Mouse (Mus musculus): ENCODE measurements around the gene Crabp2. TPM values are rescaled to one million over a fixed set of nuclear protein-coding genes. Genes with fewer than 3 reads are reported as not detected.

The Crabp2 gene
- polyA plus RNA-seq, 1 experiment = not detected

GRCm38 (mm10) chr3:87945781-87946540 lies 2.5 kb upstream of the Crabp2 start:
- no peak for TF ChIP-seq GATA1 (IDR thresholded peaks at IDR 0.05; ENCODE audit: low read length)

DNA sequence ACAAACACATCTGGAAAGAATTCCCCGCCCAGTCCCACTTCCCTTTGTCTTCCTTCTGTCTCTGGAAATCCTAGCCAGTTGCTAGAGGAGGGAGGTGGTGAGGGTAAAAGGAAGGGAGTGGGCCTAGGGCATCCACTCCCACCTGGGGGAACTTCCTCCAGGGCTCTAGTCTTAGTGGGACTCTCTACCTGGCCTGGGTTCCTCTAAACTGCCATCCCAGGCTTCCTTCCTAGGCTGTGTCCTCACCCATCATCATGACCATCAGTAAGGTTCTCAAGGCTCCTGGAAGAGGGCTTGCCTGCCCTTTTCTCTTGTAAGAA lies 2.0 kb upstream of the Crabp2 start:
- TF ChIP-seq GATA1 (IDR thresholded peaks at IDR 0.05; ENCODE audit: low read length) = no peak

DNA sequence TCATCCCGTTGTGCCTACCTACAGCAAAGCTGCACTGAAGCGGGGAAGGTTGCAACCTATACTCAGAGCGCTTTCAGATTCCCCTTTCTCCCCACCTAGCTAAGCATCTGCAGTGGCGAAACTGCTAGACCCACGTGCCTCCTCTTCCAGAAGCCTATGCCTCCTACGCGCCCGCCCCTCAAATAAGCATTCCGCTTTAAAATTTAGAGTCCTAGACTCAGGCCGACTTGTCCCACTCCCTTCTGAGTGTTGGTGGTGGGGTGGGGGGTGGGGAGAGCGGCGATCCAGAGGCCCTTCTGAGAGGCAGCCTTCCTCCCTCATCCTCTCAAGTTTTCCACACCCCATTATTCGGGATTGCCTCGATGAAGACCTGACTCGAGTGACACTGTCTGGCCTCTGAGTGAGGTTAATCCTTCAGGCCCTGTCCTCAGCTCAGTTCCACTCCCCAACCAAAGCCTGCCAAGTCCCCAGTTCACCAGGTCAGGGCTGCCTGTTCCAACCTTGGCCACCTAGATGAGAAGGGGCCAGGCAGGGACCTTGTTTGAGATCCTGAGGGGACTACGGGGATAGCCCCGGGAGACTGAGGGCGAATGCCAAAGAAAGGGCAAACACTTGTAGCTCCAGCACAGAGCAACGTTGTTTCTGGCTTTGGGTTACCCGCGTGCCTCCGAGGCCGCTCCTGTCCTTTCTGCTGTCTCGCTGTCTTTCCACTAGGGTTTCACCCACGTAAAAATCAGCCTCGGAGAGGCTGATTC lies 1.2 kb upstream of the Crabp2 start:
- no peak for TF ChIP-seq GATA1 (IDR thresholded peaks at IDR 0.05; ENCODE audit: low read length)

GRCm38 (mm10) chr3:87947811-87948199 lies 661 bp upstream of the Crabp2 start:
- no peak for TF ChIP-seq GATA1 (IDR thresholded peaks at IDR 0.05; ENCODE audit: low read length)

DNA sequence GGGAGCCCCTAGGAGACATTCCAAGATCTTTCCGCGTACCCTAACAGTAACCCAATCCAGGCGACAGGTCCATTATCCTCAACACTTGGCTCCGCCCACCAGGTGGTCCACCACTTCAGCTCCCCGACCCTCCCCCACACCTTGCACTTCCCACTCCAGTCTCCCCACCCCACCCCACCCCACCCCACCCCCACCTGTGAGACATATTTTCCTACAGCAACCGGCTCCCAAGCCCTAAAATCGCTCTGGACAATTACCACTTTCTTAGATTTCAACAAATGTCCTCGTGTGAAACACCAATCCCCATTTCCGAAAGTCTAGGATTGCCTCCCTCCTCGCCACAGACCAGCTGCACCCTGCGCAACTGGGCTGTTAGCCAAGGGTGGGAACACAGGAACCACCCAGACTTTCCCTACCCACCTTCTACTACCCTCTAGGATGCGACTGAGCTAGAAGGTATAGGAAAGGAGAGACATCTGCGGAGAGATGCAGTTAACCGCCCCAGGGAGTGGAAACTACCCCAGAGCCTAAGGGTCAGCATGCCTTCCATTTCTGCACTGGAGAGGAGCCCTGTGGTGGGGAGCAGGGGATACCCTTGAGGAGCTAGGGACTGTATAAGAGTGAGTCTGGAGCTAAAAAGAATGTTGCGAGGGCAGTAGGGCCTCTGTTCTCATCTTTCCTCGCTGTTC lies 944 bp downstream of the Crabp2 start:
- TF ChIP-seq GATA1 (IDR thresholded peaks at IDR 0.05; ENCODE audit: low read length) = no peak

GRCm38 (mm10) chr3:87949955-87950515 lies 1.6 kb downstream of the Crabp2 start:
- no peak for TF ChIP-seq GATA1 (IDR thresholded peaks at IDR 0.05; ENCODE audit: low read length)

GRCm38 (mm10) chr3:87951946-87952345 lies 3.5 kb downstream of the Crabp2 start:
- TF ChIP-seq GATA1 (IDR thresholded peaks at IDR 0.05; ENCODE audit: low read length) = no peak

GRCm38 (mm10) chr3:87952440-87952839 lies 4.0 kb downstream of the Crabp2 start:
- TF ChIP-seq GATA1 (IDR thresholded peaks at IDR 0.05; ENCODE audit: low read length) = no peak

DNA sequence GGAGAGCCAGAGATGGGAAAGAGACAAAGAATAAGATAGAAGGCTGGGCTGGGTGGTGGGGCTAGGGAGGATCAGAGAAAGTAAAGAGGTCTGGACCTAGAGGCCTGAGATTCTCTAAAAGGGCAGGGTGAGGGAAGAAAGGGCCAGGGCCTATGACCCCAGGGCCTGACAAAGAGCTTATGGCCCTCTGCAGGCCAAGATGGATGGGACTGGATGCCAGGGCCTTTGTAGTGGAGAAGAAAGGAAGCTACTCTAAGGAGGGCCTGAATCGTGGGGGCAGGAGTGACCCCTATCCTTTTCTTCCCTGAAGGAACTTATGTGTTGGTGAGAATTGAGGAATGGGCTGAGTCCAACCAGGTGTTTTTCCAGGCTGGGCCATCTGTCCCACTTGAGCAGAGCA lies 9.6 kb downstream of the Crabp2 start:
- TF ChIP-seq GATA1 (IDR thresholded peaks at IDR 0.05; ENCODE audit: low read length) = no peak

GRCm38 (mm10) chr3:87958476-87958875 lies 10.0 kb downstream of the Crabp2 start:
- no peak for TF ChIP-seq GATA1 (IDR thresholded peaks at IDR 0.05; ENCODE audit: low read length)

DNA sequence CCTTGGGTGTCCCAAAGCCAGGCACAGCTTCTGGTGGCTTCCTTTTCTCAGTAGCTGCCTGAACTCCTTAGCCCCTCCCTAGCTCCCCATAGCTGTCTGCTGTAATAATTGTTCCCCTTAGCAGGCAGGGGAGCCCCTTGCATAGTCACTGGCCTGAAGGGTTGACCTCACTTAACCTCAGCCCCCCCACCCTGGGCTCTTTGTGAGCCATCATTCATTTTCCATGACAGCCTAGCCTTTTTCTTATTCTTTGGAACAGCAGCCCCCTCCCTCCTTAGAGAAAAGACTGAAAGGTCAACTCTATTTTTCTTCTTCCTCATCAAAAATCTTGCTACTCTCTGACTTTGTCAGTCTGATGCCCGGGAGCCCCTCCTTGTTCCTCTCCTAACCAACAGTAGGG lies 10.5 kb downstream of the Crabp2 start:
- no peak for TF ChIP-seq GATA1 (IDR thresholded peaks at IDR 0.05; ENCODE audit: low read length)

- no peak for TF ChIP-seq GATA1 (IDR thresholded peaks at IDR 0.05; ENCODE audit: low read length)
Observed at GRCm38 (mm10) chr3:87959371-87959770, 10.9 kb downstream of the Crabp2 start.

DNA sequence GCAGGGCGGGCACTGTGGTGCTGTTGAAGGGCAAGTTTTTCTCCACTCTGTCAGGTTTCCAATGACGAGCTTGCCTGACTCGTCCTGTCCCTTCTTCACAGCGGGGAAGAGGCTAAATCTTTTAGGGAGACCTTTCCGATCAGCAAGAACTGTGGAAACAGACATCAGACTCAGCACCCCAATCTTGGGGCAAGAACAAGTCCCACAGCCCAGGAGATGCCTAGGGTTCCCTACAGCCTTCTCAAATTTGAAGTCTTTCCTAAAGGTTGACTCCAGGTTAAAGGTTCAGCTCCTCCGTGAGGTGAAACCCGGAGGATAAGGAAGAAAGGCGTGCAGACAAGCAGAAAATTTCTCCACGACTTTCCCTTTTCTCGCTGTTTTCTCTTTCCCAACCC lies 11.7 kb downstream of the Crabp2 start:
- no peak for TF ChIP-seq GATA1 (IDR thresholded peaks at IDR 0.05; ENCODE audit: low read length)

DNA sequence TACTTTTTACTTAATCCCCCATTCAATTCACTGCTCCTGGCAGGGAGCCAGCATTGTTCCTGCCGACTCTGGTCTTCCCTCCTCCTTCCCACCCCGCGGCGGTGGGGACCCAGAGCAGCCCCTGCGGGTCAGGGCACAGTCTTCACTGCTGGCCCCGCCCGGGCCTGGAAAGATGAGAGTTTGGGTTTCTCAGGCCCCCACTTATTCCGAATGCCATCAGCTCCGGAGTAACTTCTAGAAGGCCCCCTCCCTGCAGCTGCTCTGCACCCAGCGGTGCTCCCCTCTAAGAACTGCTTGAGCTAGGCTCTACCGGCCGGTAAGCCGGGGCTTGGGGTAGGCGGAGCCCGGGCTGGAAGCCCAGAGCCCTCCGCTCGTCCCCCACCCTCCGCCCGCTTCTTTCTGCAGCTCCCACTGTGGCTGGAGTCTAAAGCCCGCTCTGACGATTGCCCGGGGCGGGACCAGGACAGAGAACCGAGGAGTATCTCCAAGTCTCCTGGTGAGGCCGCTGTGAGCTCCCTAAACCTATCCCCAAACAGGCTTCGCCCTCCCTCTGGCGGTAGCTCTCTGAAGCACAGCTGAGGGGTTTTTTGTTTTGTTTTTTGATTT lies 12.2 kb downstream of the Crabp2 start:
- TF ChIP-seq GATA1 (IDR thresholded peaks at IDR 0.05; ENCODE audit: low read length) = no peak

DNA sequence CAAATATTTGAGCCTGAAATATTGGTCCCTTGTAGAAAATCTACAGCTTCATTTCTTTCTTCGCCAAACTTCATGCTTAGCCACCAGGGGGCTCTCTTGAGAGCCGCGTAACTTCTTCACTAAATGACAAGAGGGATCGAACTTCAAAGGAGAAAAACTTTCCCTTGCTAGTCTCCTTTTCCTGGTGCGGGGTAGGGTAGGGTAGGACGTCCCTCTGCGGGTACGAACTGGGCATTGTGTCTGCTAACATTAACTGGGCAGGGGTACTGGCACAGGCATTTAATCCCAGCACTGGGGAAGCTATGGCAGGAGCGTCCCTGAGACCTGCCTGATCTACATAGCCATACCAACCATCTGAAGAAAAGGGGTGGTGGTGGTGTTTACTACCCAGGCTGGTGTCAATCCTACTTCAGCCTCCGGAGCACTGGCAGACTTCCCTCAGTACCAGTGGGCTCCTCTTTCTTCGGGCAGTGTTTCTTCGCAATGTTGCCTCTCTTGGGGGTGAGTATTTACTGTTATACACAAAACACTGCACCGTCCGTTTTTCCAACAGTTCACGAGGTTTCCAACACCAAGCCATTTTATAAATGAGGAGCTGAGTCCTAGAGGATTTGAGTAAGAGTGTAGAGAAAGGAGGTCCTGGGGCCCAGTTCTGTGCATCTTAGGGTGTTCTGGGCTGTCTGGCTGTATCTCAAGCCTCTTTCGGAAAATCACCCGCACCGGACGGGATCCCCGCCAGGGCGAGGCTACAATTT lies 21.9 kb downstream of the Crabp2 start:
- TF ChIP-seq GATA1 (IDR thresholded peaks at IDR 0.05; ENCODE audit: low read length) = no peak
